Mouse (Mus musculus) G1E (cell line): ENCODE data around the gene Wnt5a. TPM values are rescaled to one million over a fixed set of nuclear protein-coding genes. Genes with fewer than 3 reads are reported as not detected.

Experiments used
- ATAC-seq: 2 replicates; pipeline ENCODE4 v1.8.0; 2016; ENCODE audit warnings: mild to moderate bottlenecking; ENCODE audit not compliant: insufficient number of reproducible peaks, poor library complexity, low FRiP score, severe bottlenecking; ENCODE audit errors: extremely low read depth
- DNase-seq: peaks from one replicate; pipeline ENCODE4 v3.0.0; 2012; ENCODE audit warnings: low spot score
- H3K27me3 ChIP-seq: 2 replicates; pipeline ENCODE4 v1.6.1; 2012; ENCODE audit warnings: mild to moderate bottlenecking, low read length, inconsistent platforms; ENCODE audit not compliant: insufficient read depth
- H3K36me3 ChIP-seq: replicated peaks from 2 replicates; pipeline ENCODE3; 2012; ENCODE audit warnings: mild to moderate bottlenecking, inconsistent platforms
- H3K4me1 ChIP-seq: 2 replicates; pipeline ENCODE4 v1.6.1; 2012; ENCODE audit warnings: low read depth, low read length, inconsistent platforms, mixed read lengths; ENCODE audit not compliant: insufficient read depth
- H3K4me3 ChIP-seq: 2 replicates; pipeline ENCODE4 v1.5.1; 2012; ENCODE audit warnings: low read depth, mild to moderate bottlenecking, inconsistent platforms, low read length, moderate library complexity, mixed read lengths
- H3K9me3 ChIP-seq: replicated peaks from 2 replicates; pipeline ENCODE4 v1.6.1; 2012; ENCODE audit warnings: inconsistent platforms
- CTCF ChIP-seq: IDR thresholded peaks from 2 replicates; pipeline ENCODE4 v1.5.1; 2012; ENCODE audit warnings: low read depth, low read length, inconsistent platforms, mixed read lengths
- GATA1 ChIP-seq: IDR thresholded peaks from 2 replicates; pipeline ENCODE4 v1.6.1; 2012; ENCODE audit warnings: borderline replicate concordance, low read length, inconsistent platforms, mixed read lengths
- GATA2 ChIP-seq: IDR thresholded peaks from 2 replicates; pipeline ENCODE4 v1.6.1; 2012; ENCODE audit warnings: low read depth, low read length, inconsistent platforms, borderline replicate concordance
- POLR2AphosphoS5 ChIP-seq: IDR thresholded peaks from 2 replicates; pipeline ENCODE4 v1.6.1; 2012; ENCODE audit warnings: low read depth, low read length, inconsistent platforms; ENCODE audit not compliant: insufficient replicate concordance
- TAL1 ChIP-seq: conservative IDR thresholded peaks from 2 replicates; pipeline ENCODE4 v1.6.1; 2012; ENCODE audit warnings: low read depth, low read length, inconsistent platforms, mixed read lengths
- polyA plus RNA-seq: library from polyadenylated mRNA; stranded (reverse); fragments of >175 nt; gene quantifications from 2 replicates; pipeline ENCODE4 v1.2.3, GENCODE M21; 2012
- total RNA-seq, 2 experiments: library from RNA; stranded (forward) in 1 of 2; stranded (reverse) in 1 of 2; fragments of 200-1000 nt in 1 of 2; fragments of >200 nt in 1 of 2; fragmentation: Nextera tagmentation in 1 of 2; gene quantifications; 2 replicates each; pipeline ENCODE4 v1.2.3; 2014 to 2017

Gene Wnt5a
- total RNA-seq (2014; fragmentation: Nextera tagmentation) (not detected in 2 replicates), total RNA-seq (2017) (0.06 and 0.11 TPM in 2 replicates), polyA plus RNA-seq (not detected in 2 replicates)

GRCm38 (mm10) chr14:28504101-28505050 is at the start of gene Wnt5a:
TSS of gene Wnt5a (plus strand) at chr14:28504750.
- no peak for DNase-seq
- Histone ChIP-seq H3K4me1 (no peaks in the 10 kb centered on the region), H3K36me3 (no peaks in the 10 kb centered on the region), H3K4me3 (no peak within 1 kb of the TSS), H3K27me3 (no peaks in the 10 kb centered on the region), H3K9me3 (peaks cover 82% of the 10 kb centered on the region)
- no peak for ATAC-seq
- TF ChIP-seq GATA1 (no peak), GATA2 (no peak), POLR2AphosphoS5 (no peak), CTCF (no peak), TAL1 (no peak)

- Histone ChIP-seq H3K27me3 (no peaks in the 10 kb centered on the region), H3K36me3 (no peaks in the 10 kb centered on the region), H3K4me3 (no peak overlapping the region), H3K4me1 (no peaks in the 10 kb centered on the region), H3K9me3 (peaks cover 35% of the 10 kb centered on the region)
- ATAC-seq (no peak), DNase-seq (no peak)
- TF ChIP-seq POLR2AphosphoS5 (no peak), GATA2 (no peak), GATA1 (no peak), CTCF (no peak), TAL1 (no peak)
Measured at GRCm38 (mm10) chr14:28456372-28457076, 48.0 kb upstream of the Wnt5a start.

DNA sequence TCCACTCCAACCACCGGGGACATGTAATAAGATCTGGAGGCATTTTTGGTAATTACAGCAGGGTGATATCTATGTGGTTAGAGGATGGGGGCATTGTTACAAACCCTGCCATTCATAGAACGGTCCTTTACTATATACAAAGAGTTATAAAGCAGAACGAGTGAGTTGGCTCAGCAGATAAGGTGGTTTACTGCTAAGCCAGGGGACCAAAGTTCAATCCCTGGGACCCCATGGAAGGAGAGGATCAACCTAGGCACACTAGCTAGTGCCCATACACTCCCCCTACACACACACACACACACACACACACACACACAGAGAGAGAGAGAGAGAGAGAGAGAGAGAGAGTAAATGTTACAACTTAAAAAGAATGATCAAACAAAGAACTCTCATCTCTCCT is 47.1 kb upstream of the Wnt5a start:
- Histone ChIP-seq H3K4me1 (no peaks in the 10 kb centered on the region), H3K36me3 (no peaks in the 10 kb centered on the region), H3K4me3 (no peak overlapping the region), H3K9me3 (peaks cover 31% of the 10 kb centered on the region), H3K27me3 (no peaks in the 10 kb centered on the region)
- DNase-seq (no peak), ATAC-seq (no peak)
- no peak for TF ChIP-seq CTCF
- no peak for TF ChIP-seq TAL1

GRCm38 (mm10) chr14:28467956-28468355 is 36.6 kb upstream of the Wnt5a start:
- ATAC-seq (no peak), DNase-seq (no peak)
- Histone ChIP-seq H3K9me3 (peaks cover 26% of the 10 kb centered on the region), H3K27me3 (no peaks in the 10 kb centered on the region), H3K4me1 (no peaks in the 10 kb centered on the region), H3K4me3 (no peak overlapping the region), H3K36me3 (no peaks in the 10 kb centered on the region)
- TF ChIP-seq CTCF (no peak), TAL1 (no peak), GATA1 (no peak), GATA2 (no peak), POLR2AphosphoS5 (no peak)

GRCm38 (mm10) chr14:28469696-28470095 is 34.9 kb upstream of the Wnt5a start:
- Histone ChIP-seq H3K4me1 (no peaks in the 10 kb centered on the region), H3K27me3 (no peaks in the 10 kb centered on the region), H3K9me3 (peaks cover 33% of the 10 kb centered on the region), H3K4me3 (no peak overlapping the region), H3K36me3 (no peaks in the 10 kb centered on the region)
- no peak for TF ChIP-seq POLR2AphosphoS5
- TF ChIP-seq CTCF, result no peak
- TF ChIP-seq TAL1, result no peak
- no peak for TF ChIP-seq GATA2
- no peak for TF ChIP-seq GATA1
- DNase-seq, result no peak
- ATAC-seq, result no peak

GRCm38 (mm10) chr14:28470212-28470611 is 34.3 kb upstream of the Wnt5a start:
- peaks cover 35% of the 10 kb centered on the region for H3K9me3 ChIP-seq

More at GRCm38 (mm10) chr14:28470212-28470611, 34.3 kb upstream of the Wnt5a start:
- Histone ChIP-seq H3K4me3 (no peak overlapping the region), H3K27me3 (no peaks in the 10 kb centered on the region), H3K4me1 (no peaks in the 10 kb centered on the region), H3K36me3 (no peaks in the 10 kb centered on the region)
- ATAC-seq (no peak), DNase-seq (no peak)
- no peak for TF ChIP-seq POLR2AphosphoS5
- TF ChIP-seq TAL1, result no peak
- no peak for TF ChIP-seq GATA1
- TF ChIP-seq CTCF, result no peak
- no peak for TF ChIP-seq GATA2
